Mouse (Mus musculus) adrenal gland, postnatal 36 days (tissue): ENCODE results near the gene Nlrc3. TPM values are rescaled to one million over a fixed set of nuclear protein-coding genes. Genes with fewer than 3 reads are reported as not detected.
"Not testable (repeated sequence)": the region's sequence is repeated elsewhere in the genome, so short reads cannot be mapped to it uniquely, and the experiment has no call there.

Experiments used
- DNase-seq, 2 experiments: peaks; one replicate each; pipeline ENCODE4 v3.0.0; 2021; ENCODE audit warnings: mixed read lengths in 1 of 2
- long read RNA-seq, 2 experiments: library from polyadenylated mRNA; stranded (forward); transcript quantifications; one replicate each; pipeline ENCODE4 v2.0.0; 2021; ENCODE audit warnings: borderline sequencing depth in 2 of 2
- total RNA-seq, 2 experiments: library from RNA; stranded (reverse); gene quantifications; 2 replicates each; pipeline ENCODE4 v1.2.3; 2021

The Nlrc3 gene
- total RNA-seq: 1 to 10 TPM; 3.1 to 3.8 TPM
- long read RNA-seq, experiment 1, partial matches to known transcripts: 1 of 1 reads
- long read RNA-seq, experiment 1, other reads (novel, unspliced or antisense): 0 of 1 reads
- long read RNA-seq, experiment 2: 0 reads

GRCm38 (mm10) chr16:3976251-3976671 is at the start of gene Nlrc3:
Gene Nlrc3 (minus strand): TSS chr16:3976632.
- DNase-seq: peak; percentile 27 to 34

GRCm38 (mm10) chr16:4022719-4023118 is 46.3 kb upstream of the Nlrc3 start:
- DNase-seq: no peak

GRCm38 (mm10) chr16:4021241-4021640 is 44.8 kb upstream of the Nlrc3 start:
- DNase-seq: no peak

GRCm38 (mm10) chr16:4017466-4017865 is 41.0 kb upstream of the Nlrc3 start:
- not testable (repeated sequence) for DNase-seq

GRCm38 (mm10) chr16:4016786-4017185 is 40.4 kb upstream of the Nlrc3 start:
- not testable (repeated sequence) for DNase-seq

- DNase-seq: no peak
These were observed 37.7 kb upstream of the Nlrc3 start for GRCm38 (mm10) chr16:4014040-4014668.

GRCm38 (mm10) chr16:4012882-4013570 is 36.6 kb upstream of the Nlrc3 start:
- DNase-seq: no peak

GRCm38 (mm10) chr16:4003489-4004398 is 27.3 kb upstream of the Nlrc3 start, which contains the start of gene Slx4:
Gene Slx4 (minus strand): TSS chr16:4003770.
- peak; percentile 96 for DNase-seq

- DNase-seq: no peak
These were observed 12.0 kb upstream of the Nlrc3 start for GRCm38 (mm10) chr16:3988410-3988809.

- no peak for DNase-seq
These were observed 6.8 kb upstream of the Nlrc3 start for GRCm38 (mm10) chr16:3983146-3983700.

GRCm38 (mm10) chr16:3982173-3982572 is 5.7 kb upstream of the Nlrc3 start:
- DNase-seq: no peak

GRCm38 (mm10) chr16:3976712-3977111 is 280 bp upstream of the Nlrc3 start:
- DNase-seq: no peak

- DNase-seq: no peak
These were observed 774 bp downstream of the Nlrc3 start for GRCm38 (mm10) chr16:3975658-3976057.

- DNase-seq: not testable (repeated sequence)
These were observed 2.0 kb downstream of the Nlrc3 start for GRCm38 (mm10) chr16:3974456-3974855.

- DNase-seq: no peak
These were observed 10.9 kb downstream of the Nlrc3 start for GRCm38 (mm10) chr16:3965534-3965933.

GRCm38 (mm10) chr16:3964990-3965389 is 11.4 kb downstream of the Nlrc3 start:
- no peak for DNase-seq

- no peak for DNase-seq
These were observed 17.2 kb downstream of the Nlrc3 start for GRCm38 (mm10) chr16:3959261-3959660.

- DNase-seq: peak; percentile 56 to 69
These were observed 20.1 kb downstream of the Nlrc3 start for GRCm38 (mm10) chr16:3956369-3956768.

- no peak for DNase-seq
These were observed 25.3 kb downstream of the Nlrc3 start for GRCm38 (mm10) chr16:3951141-3951540.

GRCm38 (mm10) chr16:3934701-3935100 is 41.7 kb downstream of the Nlrc3 start:
- no peak for DNase-seq

- DNase-seq: no peak
These were observed 42.3 kb downstream of the Nlrc3 start for GRCm38 (mm10) chr16:3934091-3934490.

GRCm38 (mm10) chr16:3933536-3933935 is 42.9 kb downstream of the Nlrc3 start:
- DNase-seq: peak in 1 of 2 experiments; percentile 12
